Comparison of ENCODE assay signal across 9 mouse cellular contexts in the genomic region with DNA sequence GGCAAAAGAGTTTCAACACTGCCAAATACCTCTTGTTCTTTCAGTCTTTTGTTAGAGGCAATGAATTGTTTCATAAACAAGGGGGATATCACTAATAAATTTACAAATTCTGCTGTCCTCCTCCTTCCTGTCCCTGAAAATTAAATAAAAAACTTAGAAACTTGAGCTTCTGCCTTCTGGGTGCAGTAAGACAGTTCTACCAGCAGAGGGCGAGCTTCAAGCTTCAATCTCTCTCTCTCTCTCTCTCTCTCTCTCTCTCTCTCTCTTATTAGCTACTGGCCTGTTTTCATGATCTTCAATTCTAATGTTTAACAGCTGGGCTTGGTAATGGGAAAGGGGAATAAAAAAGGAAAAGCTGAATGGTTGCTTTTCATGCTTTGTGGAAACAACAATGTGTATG.
DNase-seq lines count a peak whose midpoint lies in the region; ATAC-seq lines count a peak whose summit lies in the region.
"Had no signal": no experiment of that assay in that cellular context is flagged by ENCODE, and none has a peak within 500 bp of the region (broad histone marks: within the 10 kb centered on the region; RNA-seq: fewer than 3 reads in every experiment).

No protein-coding gene starts in this region.

- WGBS in heart, embryonic 10.5 days, result 0% methylated on average over 1 of the region's 1 CpGs

- no peaks in the 10 kb centered on the region for H3K9me3 ChIP-seq in heart, embryonic 10.5 days
- H3K9me3 ChIP-seq: neural tube, embryonic 12.5 days had no signal

- intact Hi-C loops in heart, postnatal 10 days (cut with DNase I), result loop anchor here (2.0 to 10.0 kb wide), 2 partner anchors 1053 to 1179 kb away; no protein-coding TSS in a partner anchor

- ATAC-seq in monocyte, adult 5-6 weeks (replicated peaks; ENCODE audit: insufficient number of reproducible peaks, low FRiP score, low TSS enrichment, poor library complexity, severe bottlenecking), result no peak

- no peak overlapping the region for H3K27ac ChIP-seq in heart, embryonic 10.5 days
- H3K27ac ChIP-seq: neural tube, embryonic 12.5 days had no signal

- peak; percentile 24 to 46 for DNase-seq in heart, postnatal 10 days
- DNase-seq in heart, embryonic 10.5 days (ENCODE audit: low spot score), result no peak
- peak; percentile 11 for DNase-seq in ovary, postnatal 14 days (ENCODE audit: low spot score)
- DNase-seq in ovary, postnatal 10 days (ENCODE audit: low spot score), result no peak
- DNase-seq in cerebellum, adult 9-10 months, result peak; percentile 80
- DNase-seq in kidney, postnatal 4 days, result peak; percentile 66
- no peak for DNase-seq in urinary bladder, postnatal 10 days (ENCODE audit: low spot score)

- peaks cover 35% of the 10 kb centered on the region for H3K27me3 ChIP-seq in heart, embryonic 10.5 days (ENCODE audit: insufficient read depth, poor library complexity, severe bottlenecking)

- H3K4me3 ChIP-seq in heart, embryonic 10.5 days, result no peak overlapping the region
- H3K4me3 ChIP-seq: neural tube, embryonic 12.5 days had no signal

- H3K36me3 ChIP-seq in heart, embryonic 10.5 days, result no peaks in the 10 kb centered on the region
- H3K36me3 ChIP-seq: neural tube, embryonic 12.5 days had no signal

- H3K4me1 ChIP-seq in heart, embryonic 10.5 days, result peaks cover 9% of the 10 kb centered on the region; the same call in 1 of the 2 replicates

Comparison
In these comparisons a context has a peak if more than half of its experiments do, and no peak if none do; other contexts are left out.
1. DNase-seq: peak in heart, postnatal 10 days (2 of 2), ovary, postnatal 14 days (single experiment), cerebellum, adult 9-10 months (single experiment) and kidney, postnatal 4 days (2 of 2); none in heart, embryonic 10.5 days (single experiment), ovary, postnatal 10 days (single experiment) and urinary bladder, postnatal 10 days (single experiment).